Mouse (Mus musculus) spleen, postnatal 14 days (tissue): Measurements from ENCODE around the gene Hoxb6.

Experiments used
- DNase-seq, 2 experiments: peaks; one replicate each; pipeline ENCODE4 v3.0.0; 2021 to 2022; ENCODE audit warnings: low spot score in 2 of 2

The Hoxb6 gene

GRCm38 (mm10) chr11:96350791-96351190, 58.5 kb downstream of the Hoxb6 start:
- no peak for DNase-seq
